Mouse (Mus musculus) WW6 (cell line): ENCODE measurements around the gene N4bp1.

ENCODE experiments used
- DNase-seq: peaks from one replicate; pipeline ENCODE4 v3.0.0-alpha.2; 2013; ENCODE audit warnings: low read depth, low spot score

Gene N4bp1

DNA sequence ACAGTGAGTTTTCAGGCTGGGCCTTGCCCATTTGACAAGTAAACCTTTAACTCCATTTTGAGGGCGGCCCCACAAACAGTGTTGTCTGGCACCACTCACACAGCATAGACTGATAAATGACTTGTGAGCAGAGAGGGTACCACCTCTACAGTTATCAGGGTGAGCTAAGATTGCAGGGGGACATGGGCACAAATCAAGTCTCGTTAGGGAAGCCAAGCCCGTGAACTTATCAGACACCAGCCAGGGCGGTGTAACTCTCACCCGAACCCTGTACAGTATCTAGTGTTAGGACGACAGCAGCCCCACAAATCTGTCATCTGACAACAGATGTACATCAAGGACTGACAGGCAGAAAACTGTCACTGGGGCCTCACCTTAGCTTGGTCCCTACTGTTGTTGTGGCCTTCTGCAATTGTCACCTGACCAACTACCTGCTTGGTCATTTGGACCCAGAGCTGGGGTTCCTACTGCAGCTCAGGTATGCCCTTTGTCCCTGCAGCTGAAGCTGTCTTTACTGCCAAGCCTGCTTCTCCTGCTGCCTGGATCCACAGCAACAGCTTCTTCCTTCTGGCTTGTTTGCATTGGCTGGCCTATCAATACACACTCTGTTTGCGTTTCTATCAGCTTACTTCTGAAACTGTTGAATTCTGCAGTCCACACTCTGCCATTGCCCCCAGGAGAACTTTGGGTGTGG is 12.8 kb upstream of the N4bp1 start:
- DNase-seq = no peak

DNA sequence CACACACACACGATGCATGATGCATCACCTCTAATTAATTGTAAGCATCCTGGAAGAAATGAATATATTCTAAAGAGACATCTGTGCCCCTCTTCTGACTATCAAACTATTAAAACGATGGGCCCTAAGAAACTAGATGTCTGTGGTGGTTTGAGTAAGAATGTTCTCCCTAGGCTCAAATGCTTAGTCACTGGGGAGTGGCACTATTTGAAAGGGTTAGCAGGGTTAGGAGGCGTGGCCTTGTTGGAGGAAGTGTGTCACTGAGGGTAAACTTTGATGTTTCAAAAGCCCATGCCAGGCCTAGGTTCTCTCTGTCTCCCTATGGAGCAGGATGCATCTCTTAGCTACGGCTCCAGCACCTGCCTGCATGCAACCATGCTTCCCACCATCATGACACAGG is 10.3 kb upstream of the N4bp1 start:
- DNase-seq = no peak

DNA sequence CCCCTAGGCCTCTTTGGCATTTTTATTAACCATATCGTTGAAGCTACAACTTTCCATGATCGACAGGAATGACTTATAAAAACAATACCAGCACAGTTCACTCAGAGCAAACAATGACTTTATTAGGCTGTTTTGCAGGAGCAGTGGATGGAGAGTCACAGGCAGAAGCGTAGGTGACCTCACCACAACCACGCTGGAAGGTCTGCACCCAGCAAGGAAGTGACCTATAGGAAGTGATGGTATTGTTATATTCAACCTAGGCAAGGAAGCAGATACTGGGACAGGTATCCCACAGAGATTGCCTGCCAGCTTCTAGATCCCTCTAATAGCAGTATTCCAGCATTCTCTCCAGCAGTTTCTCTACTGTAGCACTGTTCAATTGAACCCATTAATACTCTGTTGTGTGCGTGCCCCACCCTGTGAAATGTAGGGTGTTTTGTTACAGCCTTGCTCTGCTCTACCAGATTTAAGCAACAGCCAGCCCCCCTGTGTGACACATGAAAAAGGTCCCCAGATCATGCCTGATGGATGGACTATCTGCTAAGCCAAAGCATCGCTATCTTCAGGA is 9.2 kb upstream of the N4bp1 start:
- DNase-seq = no peak

DNA sequence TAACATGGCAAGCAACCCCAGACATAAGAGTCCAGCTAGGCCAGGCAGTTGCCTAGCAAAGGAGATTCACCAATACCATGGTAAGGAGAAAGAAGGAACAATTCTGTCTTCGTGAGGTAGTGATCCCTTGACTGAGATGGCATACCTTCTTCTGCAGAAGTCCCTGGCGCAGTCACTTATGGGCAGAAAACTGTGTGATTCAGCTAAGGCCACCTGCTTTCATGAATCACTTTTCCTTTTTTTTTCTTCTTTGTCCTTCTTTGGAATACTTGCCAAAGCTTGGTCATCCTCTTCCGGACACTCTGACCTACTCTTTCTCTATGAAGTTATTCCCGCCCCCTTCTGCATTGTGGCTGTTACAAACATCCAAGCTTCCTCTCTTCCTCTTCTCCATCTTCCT is 8.5 kb upstream of the N4bp1 start:
- DNase-seq = no peak

DNA sequence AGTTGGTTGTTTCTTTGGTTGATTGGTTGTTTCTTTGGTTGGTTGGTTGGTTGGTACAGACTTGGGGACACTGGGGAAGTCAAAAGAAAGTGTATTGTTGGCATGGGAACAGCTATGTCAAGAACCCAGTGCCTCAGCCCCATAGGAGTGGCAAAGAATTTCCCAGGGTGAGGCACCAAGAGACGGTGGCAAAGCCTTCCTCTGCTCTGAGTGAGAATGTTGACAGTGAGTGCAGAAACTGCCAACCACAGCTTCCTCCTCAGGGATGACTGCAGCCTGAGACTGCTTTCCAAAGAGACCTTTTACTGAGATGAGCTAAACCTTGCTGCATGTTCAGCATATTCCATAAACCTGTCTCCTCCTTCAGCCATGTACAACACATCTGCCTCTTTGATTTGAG is 6.5 kb upstream of the N4bp1 start:
- no peak for DNase-seq

DNA sequence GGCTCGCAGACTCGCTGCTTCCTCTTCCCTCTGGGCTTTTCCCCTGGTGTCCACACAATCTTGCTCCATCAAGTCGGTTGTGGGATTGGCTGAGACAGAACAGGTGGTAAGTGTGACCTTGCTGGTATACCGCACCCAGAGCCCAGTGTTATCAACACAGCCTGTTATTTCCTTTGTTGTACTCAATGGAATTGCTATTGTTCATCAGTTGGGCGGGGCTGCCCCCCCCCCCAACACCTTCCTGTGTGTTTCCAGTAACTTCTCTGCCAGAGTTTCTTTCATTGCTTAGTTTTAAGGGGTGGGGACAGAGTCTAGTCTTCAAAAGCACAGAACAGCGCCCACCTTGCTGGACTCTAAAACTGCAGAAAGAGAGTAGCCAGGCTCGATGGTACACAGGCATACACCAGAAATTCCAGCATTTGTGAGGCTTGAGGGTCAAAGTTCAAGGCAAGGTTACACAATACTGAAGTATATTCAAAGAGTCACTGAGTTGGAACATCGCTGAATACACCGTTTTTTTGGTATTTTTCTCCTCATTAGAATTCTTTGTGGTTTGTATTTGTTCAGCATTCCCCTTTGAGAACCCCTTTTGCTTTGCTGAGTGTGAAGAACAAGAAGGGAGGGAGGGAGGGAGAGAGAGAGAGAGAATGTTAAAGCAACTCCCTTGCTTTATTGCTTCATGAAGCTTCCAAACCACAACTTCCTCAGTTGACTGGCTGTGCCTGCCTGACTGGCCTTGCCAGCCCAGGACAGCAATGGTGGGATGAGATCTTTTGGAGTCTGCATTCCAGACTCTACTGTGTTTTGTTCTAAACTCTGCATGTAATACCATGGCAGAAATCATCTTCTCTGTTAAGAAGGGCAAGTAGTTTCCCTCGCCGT is 3.2 kb upstream of the N4bp1 start:
- DNase-seq = peak; percentile 91

DNA sequence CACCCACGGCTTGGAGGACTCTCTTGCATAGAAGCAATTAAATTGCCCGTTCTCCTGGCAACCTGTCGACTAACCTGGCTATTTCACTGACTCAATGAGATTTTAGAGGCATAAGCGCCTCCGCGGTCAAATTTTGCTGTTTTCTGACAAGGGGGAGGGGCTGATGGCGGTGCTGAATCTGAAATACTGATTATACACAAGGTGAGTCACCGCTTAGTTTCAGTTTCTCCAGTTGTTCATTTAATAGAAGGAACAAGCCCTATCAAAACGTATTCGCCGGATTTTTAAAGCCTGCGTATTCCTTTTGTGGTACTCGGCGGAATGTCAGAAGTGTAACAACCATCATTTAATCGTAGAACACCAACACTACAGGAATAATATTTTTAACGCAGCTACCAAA is 991 bp downstream of the N4bp1 start:
- no peak for DNase-seq

DNA sequence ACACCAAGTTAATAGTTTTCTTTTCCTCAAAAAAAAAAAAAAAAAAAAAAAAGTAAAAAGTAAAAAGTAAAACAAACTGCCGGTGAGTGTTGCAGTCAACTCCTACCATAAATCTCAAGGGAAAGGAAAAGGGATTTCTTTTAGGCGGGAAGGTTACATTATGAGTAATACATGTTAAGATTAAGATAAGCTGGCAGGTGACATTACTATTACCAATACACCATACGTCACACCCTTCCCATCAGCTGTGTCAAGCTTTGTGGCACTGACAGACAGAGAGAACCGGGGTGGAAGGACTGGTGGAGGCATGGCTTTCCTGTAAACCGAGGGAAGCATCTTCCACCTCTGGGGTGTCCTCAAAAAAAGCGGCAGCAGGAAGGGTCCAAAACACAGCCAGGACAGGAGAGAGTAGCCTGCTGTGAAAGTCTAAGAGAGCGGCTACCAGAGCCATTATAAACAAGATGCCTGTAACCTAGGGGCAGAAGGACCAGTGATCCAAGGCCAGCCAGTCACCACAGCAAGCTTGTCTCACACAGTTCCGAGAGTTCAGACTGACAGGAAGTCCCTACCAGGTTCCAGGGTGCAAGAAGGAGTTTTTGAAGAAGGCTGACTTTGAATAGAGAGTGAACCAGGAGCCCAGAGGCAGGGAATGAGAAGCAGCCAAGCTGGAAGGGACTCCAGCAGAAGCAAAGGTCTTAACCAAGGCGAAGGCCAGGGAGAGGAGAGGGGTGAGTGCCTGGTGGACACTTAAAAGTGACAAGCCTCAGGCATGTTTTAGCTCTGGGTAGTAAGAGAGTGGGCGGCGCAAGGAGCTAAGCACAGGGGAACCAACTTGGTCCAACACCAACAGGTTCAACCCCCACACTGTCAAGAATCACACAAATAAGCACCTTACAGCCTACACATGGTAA is 2.2 kb downstream of the N4bp1 start:
- no peak for DNase-seq

DNA sequence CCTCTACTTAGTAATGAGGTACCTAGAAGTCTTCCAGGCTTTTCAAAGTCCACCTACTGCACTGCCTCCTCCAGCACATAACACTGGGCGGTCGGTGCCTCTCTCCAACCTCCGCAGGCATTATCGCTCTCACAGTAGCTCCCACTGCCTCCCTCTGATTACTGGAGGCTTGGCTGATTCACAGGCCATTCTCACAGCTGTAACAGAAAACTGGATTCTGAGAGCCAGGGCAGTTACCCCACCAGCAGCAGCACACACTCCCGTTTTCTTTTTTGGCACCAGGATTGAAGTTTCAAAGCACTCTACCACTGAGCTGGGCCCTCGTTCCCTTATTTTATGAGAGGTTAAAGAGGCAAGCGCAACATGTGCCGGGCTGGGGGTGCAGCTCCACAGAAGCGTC is 3.1 kb downstream of the N4bp1 start:
- DNase-seq = no peak

DNA sequence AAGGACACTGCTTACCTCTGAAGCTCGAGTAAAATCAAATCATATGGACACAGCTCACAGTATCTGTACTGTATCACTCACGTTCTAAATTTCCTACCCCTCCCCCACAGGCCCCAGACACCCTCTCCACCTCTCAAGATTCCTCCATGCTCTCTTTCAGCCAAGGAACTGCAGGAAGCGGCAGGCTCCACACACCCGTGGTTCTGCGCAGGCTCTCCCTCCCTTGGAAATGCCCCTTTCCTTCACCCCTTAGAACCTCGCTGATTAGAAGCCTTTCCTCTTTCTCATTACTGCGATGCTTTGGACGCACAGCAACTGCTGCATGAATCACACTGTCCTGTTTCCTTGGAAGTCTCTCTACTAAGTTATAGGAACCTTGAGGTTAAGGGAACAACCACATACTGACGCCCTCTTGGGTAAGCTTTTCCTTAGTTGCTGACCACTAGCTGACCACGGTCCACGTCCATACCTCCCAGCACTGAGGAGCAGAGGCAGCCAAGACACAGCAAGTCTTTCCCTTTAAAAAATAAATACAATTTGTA is 3.9 kb downstream of the N4bp1 start:
- no peak for DNase-seq

DNA sequence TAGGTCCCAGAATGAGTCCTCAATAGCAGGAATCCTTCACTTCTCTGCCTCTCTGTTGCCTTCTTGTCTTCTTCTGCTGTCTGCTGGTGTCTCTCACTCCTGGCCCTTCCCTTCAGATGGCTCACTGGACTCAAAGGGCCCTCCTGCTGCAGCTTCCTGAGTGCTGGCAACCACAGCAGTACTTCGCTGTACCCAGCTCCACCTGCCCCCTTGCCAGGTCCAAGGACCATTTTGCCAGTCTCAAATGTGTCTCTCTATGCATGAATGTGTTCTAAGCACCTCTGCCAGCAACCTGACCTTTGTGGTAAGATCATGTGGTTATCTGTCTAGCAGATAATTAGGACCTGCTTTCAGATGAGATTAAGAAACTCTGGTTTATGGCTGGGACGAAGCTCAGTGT is 8.2 kb downstream of the N4bp1 start:
- no peak for DNase-seq

DNA sequence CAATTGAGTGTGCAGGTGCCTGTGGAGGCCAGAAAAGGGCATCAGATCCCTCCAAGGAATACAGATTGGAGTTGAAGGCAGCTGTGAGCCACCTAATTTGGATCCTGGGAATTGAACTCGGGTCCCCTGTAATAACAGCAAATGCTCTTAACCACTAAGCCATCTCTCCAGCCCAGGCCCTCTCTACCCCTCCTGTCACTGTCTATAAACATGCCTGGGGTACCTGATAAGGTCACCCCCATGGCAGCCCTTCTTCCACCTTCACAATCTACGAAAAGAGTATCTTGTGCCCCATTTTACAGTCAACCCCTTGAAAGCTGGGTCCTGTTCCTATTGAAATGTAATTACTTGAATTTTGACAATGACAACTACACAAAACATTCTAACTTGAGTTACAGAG is 11.0 kb downstream of the N4bp1 start:
- no peak for DNase-seq

DNA sequence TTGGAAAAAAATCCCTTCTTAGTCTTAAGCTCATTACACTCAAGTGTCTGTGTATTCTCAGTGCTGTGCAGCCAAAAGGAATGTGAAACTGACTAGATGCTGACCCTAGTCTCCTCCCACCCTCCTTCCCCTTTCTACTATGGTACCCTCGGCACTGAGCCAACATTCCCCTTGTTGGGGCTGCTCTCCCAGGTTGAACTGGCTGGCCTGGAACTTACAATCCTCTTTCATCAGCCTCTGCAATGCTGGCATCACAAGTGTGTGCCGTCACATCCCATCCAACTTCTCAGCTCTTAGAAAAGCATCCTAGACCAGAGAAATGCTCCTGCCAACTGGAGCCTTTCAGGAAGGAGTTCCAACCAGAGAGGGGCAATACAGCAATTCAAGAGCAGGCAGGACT is 11.9 kb downstream of the N4bp1 start:
- no peak for DNase-seq

DNA sequence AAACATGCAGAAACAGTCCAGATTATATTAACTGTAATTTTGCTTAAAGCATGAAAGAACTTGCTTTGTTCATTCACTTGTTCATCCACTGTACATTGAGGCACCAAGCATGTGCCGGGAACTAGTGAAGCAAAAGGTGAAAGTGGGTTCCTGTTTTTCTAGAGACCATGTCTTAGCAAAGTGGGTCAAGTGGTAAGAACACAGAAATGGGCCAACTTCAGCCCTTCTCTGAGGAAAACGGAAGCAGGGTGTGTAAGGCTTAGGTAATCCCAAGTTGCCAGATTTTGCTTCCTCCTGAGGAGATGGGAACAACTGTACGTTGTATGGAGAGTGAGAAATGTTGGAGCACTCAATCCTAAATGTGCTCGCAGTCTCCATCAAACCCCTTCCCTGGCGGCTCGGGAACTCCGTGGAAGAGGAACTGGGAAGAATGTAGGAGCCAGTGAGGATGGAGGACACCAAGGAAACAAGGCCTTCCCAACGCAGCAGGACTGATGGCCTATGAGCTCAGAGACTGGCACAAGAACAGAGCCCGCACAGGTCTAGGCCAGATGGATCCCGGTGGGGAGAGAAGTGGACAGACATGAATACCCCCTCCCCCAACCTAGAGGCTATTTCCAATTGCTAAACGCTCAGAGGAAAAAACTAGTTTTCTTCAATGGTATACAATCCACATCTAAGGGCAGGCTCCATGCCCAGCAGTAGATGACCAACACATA is 12.8 kb downstream of the N4bp1 start:
- DNase-seq = no peak

DNA sequence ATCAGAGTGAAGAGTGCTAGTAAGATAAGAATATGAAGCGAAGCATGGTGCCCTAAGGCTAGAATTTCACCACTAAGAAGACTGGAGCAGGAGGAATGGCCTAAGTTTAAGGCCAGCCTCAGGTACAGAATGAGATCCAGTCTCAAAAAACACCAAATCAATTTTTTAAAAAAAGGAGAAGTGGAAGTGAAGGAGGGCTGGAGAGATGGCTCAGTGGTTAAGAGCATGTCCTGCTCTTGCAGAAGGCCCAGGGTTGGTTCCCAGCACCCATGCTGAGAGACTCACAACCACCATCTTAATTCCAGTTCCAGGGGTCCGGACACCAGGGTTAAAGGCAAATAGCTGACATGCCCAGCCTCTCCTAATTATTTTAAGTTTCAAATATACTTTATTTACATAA is 13.6 kb downstream of the N4bp1 start:
- no peak for DNase-seq

DNA sequence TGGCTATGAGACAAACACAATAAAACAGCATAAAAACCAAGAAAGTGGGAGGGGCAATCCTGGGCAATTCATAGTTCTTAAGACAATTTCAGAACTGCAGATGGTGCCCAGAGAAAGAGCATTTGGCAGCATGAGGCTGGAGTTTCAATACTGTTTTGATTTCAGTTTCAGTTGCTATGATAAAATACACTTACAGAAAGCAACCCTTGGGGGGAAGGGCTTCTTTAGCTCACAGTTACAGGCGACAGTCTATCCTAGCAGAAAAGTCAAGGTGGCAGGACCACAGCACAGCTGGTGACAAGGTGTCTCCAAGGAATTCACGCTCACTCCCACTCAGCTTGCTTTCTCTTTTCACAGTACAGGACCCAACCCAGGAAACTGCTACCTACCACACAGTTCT is 14.3 kb downstream of the N4bp1 start:
- no peak for DNase-seq

DNA sequence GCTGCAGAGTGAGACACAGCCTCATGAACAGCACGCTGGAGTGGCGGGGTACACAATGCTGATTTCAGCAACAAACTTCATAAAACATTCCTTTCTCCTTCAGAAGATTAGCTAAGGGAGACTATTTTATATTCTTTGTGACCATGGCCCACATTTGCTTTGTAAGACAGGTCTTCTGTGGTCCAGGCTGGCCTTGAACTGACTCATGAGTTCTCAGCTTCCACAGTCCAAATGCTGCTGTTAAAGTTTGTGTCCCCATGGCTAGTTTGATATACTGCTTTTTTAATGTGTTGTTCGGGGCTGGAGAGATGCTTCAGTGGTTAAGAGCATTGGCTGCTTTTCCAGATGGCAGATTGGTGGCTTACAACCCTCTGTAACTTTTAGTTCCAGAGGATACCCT is 17.0 kb downstream of the N4bp1 start:
- no peak for DNase-seq

DNA sequence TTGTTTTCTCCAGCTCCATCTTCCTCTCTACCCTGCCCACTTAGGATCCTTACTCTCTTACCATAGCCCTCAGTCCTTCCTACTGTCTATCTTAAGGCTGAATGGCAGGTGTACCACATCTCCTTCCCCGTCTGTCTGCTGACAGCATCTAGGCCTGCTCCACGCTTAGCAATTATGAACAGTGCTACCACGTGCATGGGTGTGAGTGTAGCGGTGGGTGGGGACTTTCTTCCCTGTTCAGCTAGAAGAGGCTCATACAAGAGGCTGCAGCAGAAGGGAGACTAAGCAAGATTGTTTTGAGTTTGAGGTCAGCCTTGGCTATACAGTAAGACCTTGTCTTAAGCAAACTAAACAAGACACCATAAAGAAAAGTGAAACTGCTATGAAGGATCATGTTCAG is 20.3 kb downstream of the N4bp1 start:
- DNase-seq = no peak

DNA sequence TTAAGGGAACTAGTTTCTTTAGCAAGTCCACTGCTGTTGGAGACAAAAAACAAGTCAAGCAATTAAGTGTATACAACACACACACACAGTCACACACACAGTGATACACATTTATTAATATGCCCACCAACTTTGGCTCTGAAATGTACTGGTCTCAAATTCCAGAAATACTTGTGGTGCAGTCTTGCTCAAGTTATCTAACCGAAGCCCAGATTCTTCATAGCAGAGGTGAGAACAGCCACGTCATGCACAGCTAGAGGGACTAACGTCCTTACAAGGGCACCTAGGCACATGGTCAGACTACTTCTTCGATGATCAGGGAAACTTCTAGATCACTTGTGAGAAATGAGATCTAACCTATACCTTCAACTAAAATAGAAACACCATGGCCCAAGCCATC is 22.2 kb downstream of the N4bp1 start:
- no peak for DNase-seq

DNA sequence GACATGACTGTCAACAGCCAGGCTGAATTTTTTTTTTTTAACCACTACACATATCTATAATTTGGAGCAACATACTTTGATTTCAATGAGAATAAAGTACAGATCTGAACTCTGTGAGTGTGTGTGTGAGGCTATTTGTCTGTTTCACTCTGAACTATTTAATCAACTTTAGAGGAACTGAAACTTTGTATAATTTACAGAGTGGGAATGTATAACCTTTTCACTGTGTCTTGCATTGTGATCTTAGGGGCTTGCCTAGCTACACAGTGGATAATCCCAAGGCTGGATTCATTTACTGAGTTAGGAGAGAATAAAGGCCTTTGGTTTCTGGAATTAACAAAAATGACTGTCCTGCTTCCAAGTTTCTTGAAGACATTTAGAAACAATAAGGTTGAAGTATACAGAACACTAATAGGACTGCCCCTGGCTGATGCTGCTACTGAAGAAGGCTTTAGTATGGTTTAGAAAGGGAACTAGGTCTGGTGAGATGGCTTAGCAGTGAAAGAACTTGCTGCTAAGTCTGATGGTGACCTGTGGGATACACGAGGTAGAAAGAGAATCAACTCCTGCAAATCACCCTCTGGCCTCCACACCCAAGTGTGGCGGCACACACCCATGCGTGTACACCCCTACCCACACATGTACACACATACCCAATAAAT is 22.8 kb downstream of the N4bp1 start:
- no peak for DNase-seq
